Mouse (Mus musculus): ENCODE measurements around the gene Snrpa1. TPM values are rescaled to one million over a fixed set of nuclear protein-coding genes. Genes with fewer than 3 reads are reported as not detected.
"Not testable (repeated sequence)": the region's sequence is repeated elsewhere in the genome, so short reads cannot be mapped to it uniquely, and the experiment has no call there.

The Snrpa1 gene
- polyA plus RNA-seq, 1 experiment from 2014 or later, result 77.3 TPM

GRCm38 (mm10) chr7:66046921-66047918 lies 11.6 kb upstream of the Snrpa1 start:
- Histone ChIP-seq H3K27ac (replicated peaks) (no peak overlapping the region), H3K4me2 (no peak overlapping the region), H3K9me3 (replicated peaks) (no peaks in the 10 kb centered on the region), H3K4me3 (replicated peaks) (no peak overlapping the region), H3K4me1 (replicated peaks) (0 out of 2 replicates have a peak, but pooled peaks cover 2% of the 10 kb centered on the region), H3K36me3 (replicated peaks) (no peaks in the 10 kb centered on the region), H3K9ac (no peak overlapping the region), H3K27me3 (no peaks in the 10 kb centered on the region; the same call in 1 of the 2 replicates)
- WGBS (ENCODE audit: insufficient replicate concordance), result 52% methylated on average over 17 of the region's 17 CpGs
- ATAC-seq (ENCODE audit: insufficient read depth), result no peak; the same call in 1 of the 2 replicates

GRCm38 (mm10) chr7:66047975-66048374 lies 10.8 kb upstream of the Snrpa1 start:
- no peak overlapping the region for H3K4me3 ChIP-seq (replicated peaks)
- 63% methylated on average over 4 of the region's 4 CpGs for WGBS (ENCODE audit: insufficient replicate concordance)
- H3K4me2 ChIP-seq, result no peak overlapping the region

GRCm38 (mm10) chr7:66048446-66049230 lies 10.2 kb upstream of the Snrpa1 start:
- Histone ChIP-seq H3K27ac (replicated peaks) (no peak overlapping the region), H3K9me3 (replicated peaks) (no peaks in the 10 kb centered on the region), H3K4me3 (replicated peaks) (no peak overlapping the region), H3K4me1 (replicated peaks) (0 out of 2 replicates have a peak, but pooled peaks cover 2% of the 10 kb centered on the region), H3K27me3 (no peaks in the 10 kb centered on the region; the same call in 1 of the 2 replicates), H3K4me2 (no peak overlapping the region), H3K36me3 (replicated peaks) (no peaks in the 10 kb centered on the region), H3K9ac (no peak overlapping the region)
- 70% methylated on average over 12 of the region's 12 CpGs for WGBS (ENCODE audit: insufficient replicate concordance)
- ATAC-seq (ENCODE audit: insufficient read depth), result no peak

More at GRCm38 (mm10) chr7:66047975-66048374, 10.8 kb upstream of the Snrpa1 start:
- Histone ChIP-seq H3K9ac (no peak overlapping the region), H3K9me3 (replicated peaks) (no peaks in the 10 kb centered on the region), H3K27ac (replicated peaks) (no peak overlapping the region), H3K4me1 (replicated peaks) (0 out of 2 replicates have a peak, but pooled peaks cover 2% of the 10 kb centered on the region), H3K27me3 (no peaks in the 10 kb centered on the region; the same call in 1 of the 2 replicates), H3K36me3 (replicated peaks) (no peaks in the 10 kb centered on the region)
- no peak for ATAC-seq (ENCODE audit: insufficient read depth)

- H3K9me3 ChIP-seq (replicated peaks), result no peaks in the 10 kb centered on the region
- no peak overlapping the region for H3K9ac ChIP-seq
- H3K27ac ChIP-seq (replicated peaks), result no peak overlapping the region
- 71% methylated on average over 4 of the region's 4 CpGs for WGBS (ENCODE audit: insufficient replicate concordance)
- H3K36me3 ChIP-seq (replicated peaks), result no peaks in the 10 kb centered on the region
- ATAC-seq (ENCODE audit: insufficient read depth), result no peak
- no peak overlapping the region for H3K4me2 ChIP-seq
- no peaks in the 10 kb centered on the region; the same call in 1 of the 2 replicates for H3K27me3 ChIP-seq
- peaks cover 1% of the 10 kb centered on the region for H3K4me1 ChIP-seq (replicated peaks)
- H3K4me3 ChIP-seq (replicated peaks), result no peak overlapping the region
These were observed 4.8 kb upstream of the Snrpa1 start for GRCm38 (mm10) chr7:66053946-66054483.

GRCm38 (mm10) chr7:66055356-66055755 lies 3.4 kb upstream of the Snrpa1 start:
- not testable (repeated sequence) for H3K36me3 ChIP-seq (replicated peaks); H3K27me3 ChIP-seq; H3K9ac ChIP-seq; H3K27ac ChIP-seq (replicated peaks); ATAC-seq (ENCODE audit: insufficient read depth); H3K4me2 ChIP-seq; H3K9me3 ChIP-seq (replicated peaks); H3K4me3 ChIP-seq (replicated peaks)
- H3K4me1 ChIP-seq (replicated peaks), result peaks cover 12% of the 10 kb centered on the region
- WGBS (ENCODE audit: insufficient replicate concordance), result 11% methylated on average over 2 of the region's 2 CpGs

GRCm38 (mm10) chr7:66060066-66060956 lies 1.5 kb downstream of the Snrpa1 start:
- Histone ChIP-seq H3K4me2 (peak overlapping the region; percentile 73), H3K9me3 (replicated peaks) (no peaks in the 10 kb centered on the region), H3K4me3 (replicated peaks) (peak overlapping the region; percentile 95), H3K36me3 (replicated peaks) (peaks cover 27% of the 10 kb centered on the region), H3K27me3 (no peaks in the 10 kb centered on the region; the same call in 1 of the 2 replicates), H3K9ac (peak overlapping the region; percentile 85), H3K27ac (replicated peaks) (peak overlapping the region; percentile 78), H3K4me1 (replicated peaks) (peaks cover 28% of the 10 kb centered on the region)
- WGBS (ENCODE audit: insufficient replicate concordance), result under 1% methylated on average over 64 of the region's 64 CpGs
- ATAC-seq (ENCODE audit: insufficient read depth), result peak; percentile 91

- peak overlapping the region; percentile 95 for H3K4me3 ChIP-seq (replicated peaks)
These were observed 2.3 kb downstream of the Snrpa1 start for GRCm38 (mm10) chr7:66061057-66061456.

GRCm38 (mm10) chr7:66076411-66076810 lies 17.6 kb downstream of the Snrpa1 start:
- no peak overlapping the region for H3K27ac ChIP-seq (replicated peaks)
- no peaks in the 10 kb centered on the region for H3K27me3 ChIP-seq
- H3K4me3 ChIP-seq (replicated peaks), result no peak overlapping the region
- H3K36me3 ChIP-seq (replicated peaks), result peaks cover 59% of the 10 kb centered on the region
- 86% methylated on average over 2 of the region's 2 CpGs for WGBS (ENCODE audit: insufficient replicate concordance)
- H3K4me1 ChIP-seq (replicated peaks), result peaks cover 30% of the 10 kb centered on the region
- H3K9me3 ChIP-seq (replicated peaks), result no peaks in the 10 kb centered on the region
- no peak for ATAC-seq (ENCODE audit: insufficient read depth)
- no peak overlapping the region for H3K9ac ChIP-seq
- H3K4me2 ChIP-seq, result no peak overlapping the region

More at GRCm38 (mm10) chr7:66061057-66061456, 2.3 kb downstream of the Snrpa1 start:
- no peak for ATAC-seq (ENCODE audit: insufficient read depth)
- no peaks in the 10 kb centered on the region; the same call in 1 of the 2 replicates for H3K27me3 ChIP-seq
- H3K36me3 ChIP-seq (replicated peaks), result peaks cover 32% of the 10 kb centered on the region
- H3K27ac ChIP-seq (replicated peaks), result peak overlapping the region; percentile 78
- peaks cover 31% of the 10 kb centered on the region for H3K4me1 ChIP-seq (replicated peaks)
- no peaks in the 10 kb centered on the region for H3K9me3 ChIP-seq (replicated peaks)
- H3K4me2 ChIP-seq, result peak overlapping the region; percentile 73
- under 1% methylated on average over 14 of the region's 14 CpGs for WGBS (ENCODE audit: insufficient replicate concordance)
- peak overlapping the region; percentile 85 for H3K9ac ChIP-seq

- peak; percentile 100 for ATAC-seq (ENCODE audit: insufficient read depth)
- under 1% methylated on average over 65 of the region's 65 CpGs for WGBS (ENCODE audit: insufficient replicate concordance)
- Histone ChIP-seq H3K4me1 (replicated peaks) (peaks cover 38% of the 10 kb centered on the region), H3K9ac (peak within 1 kb of the TSS; percentile 74), H3K4me3 (replicated peaks) (peak within 1 kb of the TSS; percentile 78), H3K36me3 (replicated peaks) (peaks cover 48% of the 10 kb centered on the region), H3K27me3 (no peaks in the 10 kb centered on the region), H3K9me3 (replicated peaks) (no peaks in the 10 kb centered on the region), H3K4me2 (peak within 1 kb of the TSS; percentile 98), H3K27ac (replicated peaks) (peak within 1 kb of the TSS; percentile 75)
These were observed 20.8 kb downstream of the Snrpa1 start, which contains the start of gene Selenos for GRCm38 (mm10) chr7:66079364-66080230. Gene Selenos, plus strand, starts transcription at chr7:66079649.
